Mouse (Mus musculus) kidney, embryonic 16.5 days (tissue): ENCODE measurements around the gene Chchd3. TPM values are rescaled to one million over a fixed set of nuclear protein-coding genes. Genes with fewer than 3 reads are reported as not detected.

Experiments
- ATAC-seq: fragments of 200-750 bp; cut with Nextera tagmentation; 2 replicates; pipeline ENCODE4 v1.8.0; 2017; ENCODE audit warnings: moderate TSS enrichment; ENCODE audit not compliant: low FRiP score, low TSS enrichment
- H3K27ac ChIP-seq: fragments of 300-500 bp; sonication (generic); 2 replicates; pipeline ENCODE4 v1.5.1; 2014; ENCODE audit warnings: low read length
- H3K27me3 ChIP-seq: fragments of 300-500 bp; sonication (generic); 2 replicates; pipeline ENCODE4 v1.6.1; 2014; ENCODE audit warnings: low read length, control low read depth, mixed read lengths; ENCODE audit not compliant: insufficient read depth
- H3K36me3 ChIP-seq: fragments of 300-500 bp; sonication (generic); 2 replicates; pipeline ENCODE4 v1.6.1; 2014; ENCODE audit warnings: low read length, control low read depth, mixed read lengths; ENCODE audit not compliant: insufficient read depth
- H3K4me1 ChIP-seq: fragments of 300-500 bp; sonication (generic); 2 replicates; pipeline ENCODE4 v1.6.1; 2014; ENCODE audit warnings: low read length, control low read depth, mixed read lengths; ENCODE audit not compliant: insufficient read depth
- H3K4me2 ChIP-seq: fragments of 300-500 bp; sonication (generic); replicated peaks from 2 replicates; pipeline ENCODE4 v1.6.1; 2014; ENCODE audit warnings: low read depth, low read length
- H3K4me3 ChIP-seq: fragments of 300-500 bp; sonication (generic); 2 replicates; pipeline ENCODE4 v1.5.1; 2014; ENCODE audit warnings: mild to moderate bottlenecking, low read length
- H3K9ac ChIP-seq: fragments of 300-500 bp; sonication (generic); replicated peaks from 2 replicates; pipeline ENCODE4 v1.6.1; 2014; ENCODE audit warnings: low read length
- H3K9me3 ChIP-seq: fragments of 300-500 bp; sonication (generic); 2 replicates; pipeline ENCODE4 v1.6.1; 2016; ENCODE audit warnings: low read length, control low read depth
- WGBS: fragments of 180-500 bp; shearing (Covaris S2); extraction: QIAGEN DNeasy Blood & Tissue Kit; methylation state at CpG from one replicate; pipeline ENCODE4 v1.1.7; 2014; 5-methylcytosine and 5-hydroxymethylcytosine counted together
- polyA plus RNA-seq: library from polyadenylated mRNA; unstranded; fragments of >200 nt; fragmentation: Nextera tagmentation; extraction: Ambion mirVana; gene quantifications from 2 replicates; pipeline ENCODE4 v1.2.1, GENCODE M21; 2015

Chchd3 gene
- 128 and 129 TPM in 2 replicates for polyA plus RNA-seq

DNA sequence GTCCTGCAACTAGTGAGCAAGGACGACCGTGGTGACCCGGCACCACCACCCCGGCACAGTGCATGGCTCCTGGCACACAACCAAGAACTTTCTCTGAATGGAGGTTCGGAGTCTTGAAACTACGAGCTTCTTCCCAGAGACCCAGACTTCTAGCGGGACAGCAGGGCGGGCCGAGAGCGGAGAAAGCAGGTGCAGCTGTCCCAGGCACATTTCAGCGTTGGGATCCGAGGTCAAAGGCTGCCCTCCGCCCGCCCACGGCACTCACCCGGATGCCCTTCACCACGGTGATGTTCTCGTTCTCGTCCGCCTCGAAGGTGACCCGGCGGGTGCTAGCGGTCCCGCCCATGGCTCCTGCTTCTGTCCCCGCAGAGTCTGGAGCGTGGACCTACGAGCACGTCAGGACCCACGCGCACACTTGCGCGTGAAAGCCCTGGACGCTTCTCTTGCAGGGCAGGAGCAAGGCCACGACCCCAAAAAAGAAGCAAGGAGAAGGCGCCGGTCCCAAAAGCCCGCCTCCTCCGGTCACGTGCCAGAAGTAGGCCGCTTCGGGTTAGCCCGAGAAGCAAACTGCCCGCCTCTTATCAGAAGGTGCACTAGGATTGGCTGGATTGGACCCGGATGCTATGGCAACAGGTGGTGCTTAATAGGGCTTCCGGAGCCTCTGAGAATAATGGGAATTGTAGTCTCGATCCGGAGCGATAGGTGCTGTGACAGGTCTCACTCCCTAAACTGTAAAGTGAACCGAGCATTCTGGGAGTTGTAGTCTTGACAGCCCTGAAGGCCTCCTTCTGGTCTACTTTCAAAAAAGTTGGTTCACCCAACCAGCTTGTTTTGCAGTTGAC, at the start of gene Chchd3:
Gene Chchd3, minus strand, starts transcription at position 526 of the 842 bp plus-strand sequence.
- peaks cover 7% of the 10 kb centered on the region for H3K4me1 ChIP-seq
- peak within 1 kb of the TSS; percentile 92 for H3K4me3 ChIP-seq
- H3K9ac ChIP-seq: peak within 1 kb of the TSS; percentile 79
- WGBS: under 1% methylated on average over 50 of the region's 50 CpGs
- peak; percentile 100 for ATAC-seq
- no peaks in the 10 kb centered on the region for H3K9me3 ChIP-seq
- no peaks in the 10 kb centered on the region for H3K27me3 ChIP-seq
- H3K36me3 ChIP-seq: peaks cover 2% of the 10 kb centered on the region
- H3K27ac ChIP-seq: peak within 1 kb of the TSS; percentile 72; the same call in 1 of the 2 replicates
- peak within 1 kb of the TSS; percentile 71 for H3K4me2 ChIP-seq

DNA sequence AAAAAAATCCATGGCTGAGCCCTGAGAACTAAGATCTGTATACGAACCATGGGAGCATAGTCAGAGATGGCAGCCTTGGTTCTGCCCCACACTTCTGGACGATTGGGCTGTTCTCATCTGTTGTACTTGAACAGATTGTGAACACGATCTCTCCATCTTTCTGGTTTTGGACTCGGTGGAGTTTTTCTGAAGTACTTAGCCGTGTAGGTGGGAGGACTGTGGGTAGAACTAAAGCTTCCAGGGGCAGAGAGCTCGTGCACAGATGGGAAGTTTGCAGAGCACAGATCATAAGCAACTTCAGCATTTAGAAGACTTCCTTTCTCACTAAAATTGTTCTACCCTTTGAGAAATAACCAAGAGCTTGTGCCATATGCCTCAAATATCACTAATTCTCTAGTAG, 44.6 kb upstream of the Chchd3 start:
- ATAC-seq: no peak
- H3K9ac ChIP-seq: no peak overlapping the region
- H3K36me3 ChIP-seq: no peaks in the 10 kb centered on the region
- WGBS: 84% methylated on average over 6 of the region's 6 CpGs
- H3K27me3 ChIP-seq: no peaks in the 10 kb centered on the region
- H3K4me3 ChIP-seq: no peak overlapping the region
- no peak overlapping the region for H3K4me2 ChIP-seq
- no peaks in the 10 kb centered on the region for H3K4me1 ChIP-seq
- H3K27ac ChIP-seq: no peak overlapping the region
- no peaks in the 10 kb centered on the region for H3K9me3 ChIP-seq

- no peak for ATAC-seq
- H3K36me3 ChIP-seq: no peaks in the 10 kb centered on the region
- H3K4me1 ChIP-seq: no peaks in the 10 kb centered on the region
- H3K4me2 ChIP-seq: no peak overlapping the region
- no peak overlapping the region for H3K27ac ChIP-seq
- WGBS: 82% methylated on average over 4 of the region's 4 CpGs
- no peak overlapping the region for H3K9ac ChIP-seq
- H3K4me3 ChIP-seq: no peak overlapping the region
- no peaks in the 10 kb centered on the region for H3K27me3 ChIP-seq
- H3K9me3 ChIP-seq: no peaks in the 10 kb centered on the region
Measured at GRCm38 (mm10) chr6:33098903-33099302, 38.8 kb upstream of the Chchd3 start.

DNA sequence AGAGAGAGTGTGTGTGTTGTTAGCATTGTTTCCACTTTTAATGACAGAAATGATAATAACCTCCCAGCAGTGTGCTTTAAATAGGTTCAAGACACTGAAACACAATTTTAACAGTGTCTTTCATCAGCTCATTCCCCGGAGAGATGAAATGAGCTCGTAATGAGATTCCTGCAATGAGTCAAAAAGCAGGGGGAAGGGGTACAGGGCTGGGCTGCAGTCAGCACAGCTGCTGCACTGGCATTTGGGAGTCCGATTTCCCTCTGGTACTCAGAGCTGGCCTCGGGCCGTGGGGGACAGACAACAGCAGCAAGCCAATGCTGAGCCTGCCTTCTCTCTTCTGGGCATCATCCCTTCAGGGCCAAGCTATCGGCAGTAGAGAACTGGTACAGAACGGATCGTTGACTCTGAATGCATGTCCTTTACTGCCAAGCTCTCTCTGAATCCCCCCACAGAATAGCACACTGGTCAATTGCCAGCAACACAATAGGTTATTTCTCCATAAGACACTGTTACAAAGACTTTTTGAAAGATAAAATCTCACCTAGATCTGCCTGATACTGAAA, 34.7 kb upstream of the Chchd3 start:
- Histone ChIP-seq H3K4me3 (no peak overlapping the region), H3K36me3 (no peaks in the 10 kb centered on the region), H3K4me1 (no peaks in the 10 kb centered on the region), H3K4me2 (no peak overlapping the region), H3K27ac (no peak overlapping the region), H3K9me3 (no peaks in the 10 kb centered on the region), H3K9ac (no peak overlapping the region), H3K27me3 (no peaks in the 10 kb centered on the region)
- no peak for ATAC-seq
- WGBS: 46% methylated on average over 8 of the region's 8 CpGs

DNA sequence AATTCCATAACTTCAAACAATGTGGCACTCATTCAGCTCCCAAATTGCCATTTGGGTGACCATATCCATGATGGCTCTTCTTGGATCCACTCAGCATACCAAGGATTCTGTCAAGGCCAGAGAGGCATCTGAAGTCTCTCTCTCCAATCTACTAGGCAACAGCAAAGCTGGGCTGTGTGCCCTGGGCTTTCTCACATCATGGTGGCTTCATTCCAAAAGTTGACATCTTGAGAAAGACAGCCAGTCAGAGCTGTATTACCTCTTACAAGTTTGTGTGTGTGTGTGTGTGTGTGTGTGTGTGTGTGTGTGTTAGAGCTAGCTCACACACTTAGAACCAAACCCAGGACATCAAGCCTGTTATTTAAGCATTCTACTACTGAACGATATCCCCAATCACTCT, 20.1 kb upstream of the Chchd3 start:
- Histone ChIP-seq H3K9me3 (0 out of 2 replicates have a peak, but pooled peaks cover 6% of the 10 kb centered on the region), H3K4me2 (no peak overlapping the region), H3K9ac (no peak overlapping the region), H3K4me3 (no peak overlapping the region), H3K27ac (no peak overlapping the region), H3K4me1 (peaks cover 12% of the 10 kb centered on the region; the same call in 1 of the 2 replicates), H3K36me3 (no peaks in the 10 kb centered on the region), H3K27me3 (no peaks in the 10 kb centered on the region)
- 88% methylated on average over 1 of the region's 1 CpGs for WGBS
- no peak for ATAC-seq

GRCm38 (mm10) chr6:33078260-33078936, 18.3 kb upstream of the Chchd3 start:
- Histone ChIP-seq H3K27me3 (no peaks in the 10 kb centered on the region), H3K9me3 (0 out of 2 replicates have a peak, but pooled peaks cover 6% of the 10 kb centered on the region), H3K4me2 (peak overlapping the region; percentile 52), H3K27ac (0 out of 2 replicates have a peak overlapping the region, but pooled peaks have one; percentile 34), H3K36me3 (no peaks in the 10 kb centered on the region), H3K9ac (peak overlapping the region; percentile 39), H3K4me1 (peaks cover 12% of the 10 kb centered on the region; the same call in 1 of the 2 replicates), H3K4me3 (peak overlapping the region; percentile 29)
- WGBS: 15% methylated on average over 19 of the region's 19 CpGs
- ATAC-seq: peak; percentile 93

DNA sequence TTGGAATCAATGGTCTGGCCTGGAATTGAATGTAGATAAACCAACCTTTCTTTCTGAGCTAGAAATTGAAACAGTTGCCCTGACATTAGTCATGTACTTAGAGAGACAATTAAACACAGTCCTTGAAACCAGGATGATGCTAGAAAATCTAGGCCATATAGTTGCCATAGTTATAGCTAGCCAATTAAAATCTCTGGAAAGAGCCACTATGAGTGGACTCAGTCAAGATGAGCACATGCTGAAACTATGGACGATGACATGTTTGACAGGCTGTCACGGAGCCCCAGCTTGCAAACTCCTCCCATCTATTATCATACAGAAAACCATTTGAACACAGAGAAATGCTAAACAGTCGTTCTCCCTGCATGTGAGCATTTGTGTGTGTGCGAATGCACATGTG, 6.4 kb upstream of the Chchd3 start:
- Histone ChIP-seq H3K27me3 (no peaks in the 10 kb centered on the region), H3K9me3 (no peaks in the 10 kb centered on the region), H3K27ac (no peak overlapping the region), H3K36me3 (no peaks in the 10 kb centered on the region), H3K4me2 (no peak overlapping the region), H3K9ac (no peak overlapping the region), H3K4me3 (no peak overlapping the region), H3K4me1 (no peaks in the 10 kb centered on the region)
- no peak for ATAC-seq
- WGBS: 77% methylated on average over 4 of the region's 4 CpGs

GRCm38 (mm10) chr6:33059276-33059675, 784 bp downstream of the Chchd3 start:
- H3K9ac ChIP-seq: peak overlapping the region; percentile 79
- ATAC-seq: no peak
- H3K27me3 ChIP-seq: no peaks in the 10 kb centered on the region
- peaks cover 7% of the 10 kb centered on the region for H3K4me1 ChIP-seq
- WGBS: 33% methylated on average over 7 of the region's 7 CpGs
- H3K36me3 ChIP-seq: peaks cover 5% of the 10 kb centered on the region
- peak overlapping the region; percentile 71 for H3K4me2 ChIP-seq
- H3K9me3 ChIP-seq: no peaks in the 10 kb centered on the region
- peak overlapping the region; percentile 92 for H3K4me3 ChIP-seq
- peak overlapping the region; percentile 72; the same call in 1 of the 2 replicates for H3K27ac ChIP-seq

DNA sequence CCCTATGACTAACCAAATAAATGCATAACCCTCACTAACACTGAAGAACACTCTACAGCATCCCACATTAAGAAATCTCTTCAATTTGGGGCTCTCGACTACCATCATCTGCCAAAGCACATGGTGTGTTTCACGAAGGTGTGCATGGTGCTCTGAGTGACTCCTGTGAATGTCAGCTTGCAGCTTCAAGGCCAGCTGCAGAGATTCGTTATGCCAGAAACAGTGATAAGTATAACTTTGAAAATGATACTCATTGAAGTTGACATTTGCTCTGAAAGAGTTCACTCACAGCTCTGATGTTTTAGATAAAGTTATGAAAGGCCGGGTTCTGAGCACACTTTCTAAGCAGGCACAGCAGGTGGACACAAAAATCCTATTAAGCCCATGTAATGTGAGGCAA, 3.7 kb downstream of the Chchd3 start:
- no peaks in the 10 kb centered on the region for H3K27me3 ChIP-seq
- H3K9ac ChIP-seq: no peak overlapping the region
- no peaks in the 10 kb centered on the region for H3K9me3 ChIP-seq
- no peak overlapping the region for H3K4me3 ChIP-seq
- no peak for ATAC-seq
- H3K4me2 ChIP-seq: no peak overlapping the region
- peaks cover 5% of the 10 kb centered on the region for H3K36me3 ChIP-seq
- H3K4me1 ChIP-seq: peaks cover 7% of the 10 kb centered on the region
- H3K27ac ChIP-seq: no peak overlapping the region
- 82% methylated on average over 4 of the region's 4 CpGs for WGBS
